Comparison of ENCODE assay signal across 9 mouse cellular contexts in genomic region chr4:105107943-105108640, GRCm38 (mm10). TPM values are rescaled to one million over a fixed set of nuclear protein-coding genes. Genes with fewer than 3 reads are reported as not detected.
DNase-seq lines count a peak whose midpoint lies in the region; ATAC-seq and TF ChIP-seq lines count a peak whose summit lies in the region.
"Had no signal": no experiment of that assay in that cellular context is flagged by ENCODE, and none has a peak within 500 bp of the region (broad histone marks: within the 10 kb centered on the region; RNA-seq: fewer than 3 reads in every experiment).

No protein-coding gene starts in this region.

- no peak for TF ChIP-seq CTCF in heart, adult 2 months (IDR thresholded peaks at IDR 0.05)

- H3K9ac ChIP-seq in heart, adult 2 months (ENCODE audit: low read depth, low read length) = peak overlapping the region; percentile 22; the same call in 1 of the 2 replicates
- no peak overlapping the region for H3K9ac ChIP-seq in limb, embryonic 12.5 days (replicated peaks)
- peak overlapping the region; percentile 35; the same call in 1 of the 2 replicates for H3K9ac ChIP-seq in hindbrain, embryonic 16.5 days (ENCODE audit: low read depth, low read length)
- H3K9ac ChIP-seq in stomach, embryonic 16.5 days (ENCODE audit: low read length) = no peak overlapping the region

- H3K4me1 ChIP-seq in heart, adult 2 months (ENCODE audit: control insufficient read depth, insufficient read depth, low read length) = peaks cover 2% of the 10 kb centered on the region; the same call in 1 of the 2 replicates
- peaks cover 13% of the 10 kb centered on the region; the same call in 1 of the 2 replicates for H3K4me1 ChIP-seq in limb, embryonic 12.5 days (replicated peaks)
- H3K4me1 ChIP-seq in limb, embryonic 10.5 days = peaks cover 20% of the 10 kb centered on the region
- peaks cover 13% of the 10 kb centered on the region for H3K4me1 ChIP-seq in hindbrain, embryonic 16.5 days (ENCODE audit: control insufficient read depth, insufficient read depth, low read depth, low read length)
- H3K4me1 ChIP-seq in stomach, embryonic 16.5 days (ENCODE audit: control insufficient read depth, insufficient read depth, low read length) = peaks cover 11% of the 10 kb centered on the region; the same call in 1 of the 2 replicates

- WGBS in heart, adult 2 months = 49% methylated on average over 12 of the region's 12 CpGs
- 68% methylated on average over 12 of the region's 12 CpGs for WGBS in limb, embryonic 12.5 days
- WGBS in limb, embryonic 10.5 days = 73% methylated on average over 12 of the region's 12 CpGs
- WGBS in hindbrain, embryonic 16.5 days = 58% methylated on average over 12 of the region's 12 CpGs
- 67% methylated on average over 12 of the region's 12 CpGs for WGBS in stomach, embryonic 16.5 days

- H3K79me2 ChIP-seq in heart, adult 2 months (replicated peaks; ENCODE audit: control insufficient read depth, insufficient read depth, low read length) = no peaks in the 10 kb centered on the region

- no peak for TF ChIP-seq POLR2A in heart, adult 2 months (IDR thresholded peaks at IDR 0.05; ENCODE audit: insufficient read depth, low read depth, low read length)

- intact Hi-C loops in heart, adult 2 months (cut with DNase I) = loop anchor here (5.0 kb wide), 1 partner anchor 76 kb away; no protein-coding TSS in a partner anchor
- intact Hi-C loops in heart, postnatal 10 days (cut with DNase I) = no loop called here

- no peaks in the 10 kb centered on the region for H3K36me3 ChIP-seq in heart, adult 2 months (ENCODE audit: control insufficient read depth, insufficient read depth, low read length)
- no peaks in the 10 kb centered on the region for H3K36me3 ChIP-seq in limb, embryonic 12.5 days
- H3K36me3 ChIP-seq in limb, embryonic 10.5 days = no peaks in the 10 kb centered on the region
- no peaks in the 10 kb centered on the region for H3K36me3 ChIP-seq in hindbrain, embryonic 16.5 days (ENCODE audit: control insufficient read depth, insufficient read depth, low read length)
- H3K36me3 ChIP-seq in stomach, embryonic 16.5 days (ENCODE audit: control insufficient read depth, insufficient read depth, low read length) = no peaks in the 10 kb centered on the region
- H3K36me3 ChIP-seq: stomach, embryonic 15.5 days had no signal

- peak overlapping the region; percentile 88 for H3K4me3 ChIP-seq in heart, adult 2 months
- no peak overlapping the region for H3K4me3 ChIP-seq in limb, embryonic 12.5 days (replicated peaks)
- H3K4me3 ChIP-seq in limb, embryonic 10.5 days = no peak overlapping the region
- peak overlapping the region; percentile 89 for H3K4me3 ChIP-seq in hindbrain, embryonic 16.5 days (ENCODE audit: low read length)
- no peak overlapping the region for H3K4me3 ChIP-seq in stomach, embryonic 16.5 days (replicated peaks; ENCODE audit: low read length)

- no peaks in the 10 kb centered on the region for H3K27me3 ChIP-seq in heart, adult 2 months (ENCODE audit: control insufficient read depth, insufficient read depth, low read length)
- H3K27me3 ChIP-seq in limb, embryonic 12.5 days = peaks cover 22% of the 10 kb centered on the region
- peaks cover 24% of the 10 kb centered on the region for H3K27me3 ChIP-seq in limb, embryonic 10.5 days (ENCODE audit: low read depth, poor library complexity, severe bottlenecking)
- H3K27me3 ChIP-seq in hindbrain, embryonic 16.5 days (replicated peaks; ENCODE audit: control insufficient read depth, insufficient read depth, low read length) = no peaks in the 10 kb centered on the region
- no peaks in the 10 kb centered on the region for H3K27me3 ChIP-seq in stomach, embryonic 16.5 days (ENCODE audit: control insufficient read depth, insufficient read depth, low read length)

- no peak for ATAC-seq in limb, embryonic 12.5 days (ENCODE audit: insufficient number of reproducible peaks, insufficient read depth, low FRiP score, low TSS enrichment, low read depth)
- ATAC-seq in hindbrain, embryonic 16.5 days = no peak
- ATAC-seq in stomach, embryonic 16.5 days (ENCODE audit: insufficient read depth, low FRiP score) = no peak

- DNase-seq in heart, adult 2 months = no peak
- DNase-seq in heart, postnatal 10 days = no peak
- no peak for DNase-seq in limb, embryonic 10.5 days (ENCODE audit: low spot score)
- no peak for DNase-seq in adrenal gland, postnatal 10 days
- DNase-seq in T-cell, adult 2 months (ENCODE audit: low spot score) = no peak

- H3K4me2 ChIP-seq in limb, embryonic 12.5 days = 0 out of 2 replicates have a peak overlapping the region, but pooled peaks have one; percentile 92
- H3K4me2 ChIP-seq in hindbrain, embryonic 16.5 days (ENCODE audit: low read length) = peak overlapping the region; percentile 66
- peak overlapping the region; percentile 95; the same call in 1 of the 2 replicates for H3K4me2 ChIP-seq in stomach, embryonic 16.5 days (ENCODE audit: low read depth, low read length)

- H3K27ac ChIP-seq in heart, adult 2 months = peak overlapping the region; percentile 92
- no peak overlapping the region for H3K27ac ChIP-seq in limb, embryonic 12.5 days
- H3K27ac ChIP-seq in limb, embryonic 10.5 days = no peak overlapping the region
- no peak overlapping the region for H3K27ac ChIP-seq in hindbrain, embryonic 16.5 days (ENCODE audit: low read depth, low read length)
- H3K27ac ChIP-seq in stomach, embryonic 16.5 days (ENCODE audit: low read length) = no peak overlapping the region
- H3K27ac ChIP-seq: stomach, embryonic 15.5 days had no signal

- no peak for TF ChIP-seq EP300 in heart, adult 2 months (IDR thresholded peaks at IDR 0.05; ENCODE audit: insufficient read depth, low read depth, low read length)

- no peaks in the 10 kb centered on the region for H3K9me3 ChIP-seq in limb, embryonic 12.5 days
- H3K9me3 ChIP-seq in limb, embryonic 10.5 days (replicated peaks) = no peaks in the 10 kb centered on the region
- H3K9me3 ChIP-seq in hindbrain, embryonic 16.5 days (ENCODE audit: control insufficient read depth, low read length) = no peaks in the 10 kb centered on the region
- no peaks in the 10 kb centered on the region for H3K9me3 ChIP-seq in stomach, embryonic 16.5 days (replicated peaks; ENCODE audit: control insufficient read depth, low read length)
- H3K9me3 ChIP-seq: stomach, embryonic 15.5 days had no signal

RNA-seq across cellular contexts. Expression of gene Prkaa2, which starts 1.6 kb away (rescaled TPM):
- 10 to 100 TPM; 76.5 to 84.3 TPM for total RNA-seq in heart, adult 2 months (2021)
- 21.6 and 48.2 TPM in 2 replicates for polyA plus RNA-seq in heart, adult 2 months (2012; rRNA removed)
- total RNA-seq in heart, postnatal 10 days (2021) = 10 to 100 TPM; 71.3 to 81.0 TPM
- 0.92 and 0.99 TPM in 2 replicates for polyA plus RNA-seq in limb, embryonic 12.5 days (2016; fragmentation: Nextera tagmentation; extraction: Ambion mirVana)
- 0.36 and 0.39 TPM in 2 replicates for polyA plus RNA-seq in limb, embryonic 10.5 days (2016; fragmentation: Nextera tagmentation; extraction: Ambion mirVana)
- 13.5 and 15.1 TPM in 2 replicates for polyA plus RNA-seq in hindbrain, embryonic 16.5 days (2015; fragmentation: Nextera tagmentation; extraction: Ambion mirVana)
- polyA plus RNA-seq in stomach, embryonic 16.5 days (2015; fragmentation: Nextera tagmentation; extraction: Ambion mirVana) = 2.5 and 3.0 TPM in 2 replicates
- 10 to 100 TPM in 1 of 2 experiments, 1 to 10 TPM in 1; 7.6 to 12.7 TPM for total RNA-seq in adrenal gland, postnatal 10 days (2021)

RNA-seq across cellular contexts. Expression of gene Plpp3, which starts 49.1 kb away (rescaled TPM):
- 10 to 100 TPM; 64.8 to 74.0 TPM for total RNA-seq in heart, adult 2 months (2021)
- 76.9 and 92.0 TPM in 2 replicates for polyA plus RNA-seq in heart, adult 2 months (2012; rRNA removed)
- 10 to 100 TPM; 73.2 to 73.9 TPM for total RNA-seq in heart, postnatal 10 days (2021)
- 96.0 and 110 TPM in 2 replicates for polyA plus RNA-seq in limb, embryonic 12.5 days (2016; fragmentation: Nextera tagmentation; extraction: Ambion mirVana)
- polyA plus RNA-seq in limb, embryonic 10.5 days (2016; fragmentation: Nextera tagmentation; extraction: Ambion mirVana) = 58.9 and 75.2 TPM in 2 replicates
- 114 and 122 TPM in 2 replicates for polyA plus RNA-seq in hindbrain, embryonic 16.5 days (2015; fragmentation: Nextera tagmentation; extraction: Ambion mirVana)
- 65.3 and 69.9 TPM in 2 replicates for polyA plus RNA-seq in stomach, embryonic 16.5 days (2015; fragmentation: Nextera tagmentation; extraction: Ambion mirVana)
- 100 to 1,000 TPM; 157 to 169 TPM for total RNA-seq in adrenal gland, postnatal 10 days (2021)

Comparison
In these comparisons a context has a peak if more than half of its experiments do, and no peak if none do; other contexts are left out.
1. H3K4me3 ChIP-seq: peak in heart, adult 2 months (single experiment) and hindbrain, embryonic 16.5 days (single experiment); none in limb, embryonic 12.5 days (single experiment), limb, embryonic 10.5 days (single experiment) and stomach, embryonic 16.5 days (single experiment).
2. H3K9ac ChIP-seq: peak in heart, adult 2 months (single experiment) and hindbrain, embryonic 16.5 days (single experiment); none in limb, embryonic 12.5 days (single experiment) and stomach, embryonic 16.5 days (single experiment).
3. Peak in every context shown above with its lines, with median percentiles within 50 percentile points of each other: H3K4me2 ChIP-seq.